Mouse (Mus musculus): ENCODE measurements around the gene Tmed4. TPM values are rescaled to one million over a fixed set of nuclear protein-coding genes. Genes with fewer than 3 reads are reported as not detected.

The Tmed4 gene
- 198 and 203 TPM in 2 replicates for polyA plus RNA-seq (2015; fragmentation: Nextera tagmentation; extraction: Ambion mirVana)

DNA sequence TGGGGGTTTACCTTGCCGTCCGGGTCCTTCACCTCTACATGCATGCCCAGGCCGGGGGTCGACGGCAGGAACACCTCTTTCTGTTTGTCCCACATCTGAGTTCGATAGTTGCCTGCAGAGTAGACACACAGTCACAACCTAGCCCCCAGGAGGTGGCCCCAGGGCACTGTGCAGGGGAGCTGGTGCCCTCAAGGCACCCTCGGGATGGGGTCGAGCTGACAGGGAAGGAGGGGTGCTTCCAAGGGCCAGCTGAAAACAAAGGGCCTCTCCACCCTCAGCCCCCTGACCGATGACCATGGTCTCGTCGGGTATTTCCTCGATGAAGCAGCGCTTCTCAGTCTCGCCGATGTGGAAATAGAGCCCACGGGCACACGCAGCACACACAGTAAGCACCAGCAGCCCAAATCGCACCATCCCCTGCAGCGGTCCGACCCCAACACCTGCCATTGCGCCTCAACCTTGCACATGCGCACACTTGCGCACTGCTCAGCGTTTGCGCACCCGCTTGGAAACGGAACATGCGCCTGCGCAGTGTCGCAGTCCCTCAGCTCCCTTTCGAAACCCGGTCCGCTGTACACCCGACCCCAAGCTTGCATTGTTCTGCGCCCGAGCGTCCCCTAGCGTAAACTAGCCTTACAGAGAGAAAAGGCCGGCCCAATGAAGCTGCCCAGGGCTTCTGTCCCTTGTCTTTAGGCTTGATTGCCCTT lies at the start of gene Tmed4:
Tmed4 (minus strand) TSS at position 484 of the 707 bp plus-strand sequence.
- H3K9me3 ChIP-seq (ENCODE audit: control insufficient read depth) = no peaks in the 10 kb centered on the region
- H3K4me3 ChIP-seq (ENCODE audit: low read depth, low read length) = peak within 1 kb of the TSS; percentile 93
- peaks cover 18% of the 10 kb centered on the region for H3K36me3 ChIP-seq (ENCODE audit: control insufficient read depth, insufficient read depth)
- H3K4me1 ChIP-seq (replicated peaks; ENCODE audit: control insufficient read depth, insufficient read depth, low read length) = no peaks in the 10 kb centered on the region; the same call in 1 of the 2 replicates
- peak; percentile 95 for TF ChIP-seq CTCF (IDR thresholded peaks at IDR 0.05; ENCODE audit: low read depth)
- H3K27ac ChIP-seq (ENCODE audit: low read depth, low read length) = peak within 1 kb of the TSS; percentile 85
- peak within 1 kb of the TSS; percentile 94 for H3K4me2 ChIP-seq (replicated peaks; ENCODE audit: low read depth)
- no peaks in the 10 kb centered on the region for H3K27me3 ChIP-seq (replicated peaks; ENCODE audit: control insufficient read depth, insufficient read depth, low read length)
- peak within 1 kb of the TSS; percentile 74 for H3K9ac ChIP-seq (ENCODE audit: low read depth, low read length)
- under 1% methylated on average over 39 of the region's 39 CpGs for WGBS
- peak; percentile 89 for ATAC-seq

DNA sequence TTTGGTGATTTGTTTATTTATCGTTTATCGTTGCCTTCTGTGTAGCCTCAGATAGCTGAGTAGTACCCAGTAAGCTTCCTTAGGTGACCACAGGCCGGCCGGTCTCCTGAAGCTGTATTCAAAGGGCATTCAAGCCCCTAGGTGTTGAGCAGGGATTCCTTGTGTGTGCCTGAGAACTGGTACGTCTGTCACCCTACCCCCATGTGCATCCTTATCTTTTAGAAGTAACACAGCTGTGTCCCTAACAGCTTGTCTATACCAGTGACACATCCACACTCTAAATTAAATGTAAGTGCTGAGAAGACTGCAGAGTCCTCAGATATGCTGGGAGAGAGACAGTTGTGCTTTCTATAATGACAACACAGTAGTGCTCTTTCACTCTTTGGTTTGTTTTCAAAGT lies 48.7 kb upstream of the Tmed4 start:
- Histone ChIP-seq H3K4me3 (ENCODE audit: low read depth, low read length) (no peak overlapping the region), H3K4me2 (replicated peaks; ENCODE audit: low read depth) (no peak overlapping the region), H3K27ac (ENCODE audit: low read depth, low read length) (no peak overlapping the region), H3K36me3 (ENCODE audit: control insufficient read depth, insufficient read depth) (peaks cover 44% of the 10 kb centered on the region), H3K9me3 (ENCODE audit: control insufficient read depth) (no peaks in the 10 kb centered on the region), H3K4me1 (replicated peaks; ENCODE audit: control insufficient read depth, insufficient read depth, low read length) (no peaks in the 10 kb centered on the region), H3K27me3 (replicated peaks; ENCODE audit: control insufficient read depth, insufficient read depth, low read length) (no peaks in the 10 kb centered on the region), H3K9ac (ENCODE audit: low read depth, low read length) (no peak overlapping the region)
- no peak for TF ChIP-seq CTCF (IDR thresholded peaks at IDR 0.05; ENCODE audit: low read depth)
- WGBS = 87% methylated on average over 5 of the region's 5 CpGs
- ATAC-seq = no peak

DNA sequence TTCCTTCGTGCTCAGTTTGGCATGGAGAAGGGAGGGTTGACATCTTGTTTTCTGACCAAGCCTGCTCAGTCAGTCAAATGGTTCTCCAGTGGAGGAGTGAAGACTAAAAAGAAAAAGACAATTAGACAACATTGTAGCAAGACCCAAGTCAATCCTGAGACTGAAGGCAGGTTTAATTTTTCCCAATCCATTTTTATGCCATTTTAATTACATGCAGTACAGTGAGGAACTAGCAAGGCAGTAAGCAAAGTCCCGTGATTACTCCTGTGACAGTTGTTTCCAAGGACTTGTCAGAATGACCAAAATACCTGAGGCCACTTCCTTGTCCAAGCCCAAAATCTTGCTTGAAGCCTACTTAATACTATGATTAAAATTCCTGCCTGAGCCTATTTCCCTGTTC lies 47.4 kb upstream of the Tmed4 start:
- Histone ChIP-seq H3K4me1 (replicated peaks; ENCODE audit: control insufficient read depth, insufficient read depth, low read length) (no peaks in the 10 kb centered on the region), H3K36me3 (ENCODE audit: control insufficient read depth, insufficient read depth) (peaks cover 54% of the 10 kb centered on the region), H3K9ac (ENCODE audit: low read depth, low read length) (no peak overlapping the region), H3K4me2 (replicated peaks; ENCODE audit: low read depth) (no peak overlapping the region), H3K27me3 (replicated peaks; ENCODE audit: control insufficient read depth, insufficient read depth, low read length) (no peaks in the 10 kb centered on the region), H3K27ac (ENCODE audit: low read depth, low read length) (no peak overlapping the region), H3K9me3 (ENCODE audit: control insufficient read depth) (no peaks in the 10 kb centered on the region), H3K4me3 (ENCODE audit: low read depth, low read length) (no peak overlapping the region)
- 85% methylated on average over 2 of the region's 2 CpGs for WGBS
- no peak for ATAC-seq
- no peak for TF ChIP-seq CTCF (IDR thresholded peaks at IDR 0.05; ENCODE audit: low read depth)

DNA sequence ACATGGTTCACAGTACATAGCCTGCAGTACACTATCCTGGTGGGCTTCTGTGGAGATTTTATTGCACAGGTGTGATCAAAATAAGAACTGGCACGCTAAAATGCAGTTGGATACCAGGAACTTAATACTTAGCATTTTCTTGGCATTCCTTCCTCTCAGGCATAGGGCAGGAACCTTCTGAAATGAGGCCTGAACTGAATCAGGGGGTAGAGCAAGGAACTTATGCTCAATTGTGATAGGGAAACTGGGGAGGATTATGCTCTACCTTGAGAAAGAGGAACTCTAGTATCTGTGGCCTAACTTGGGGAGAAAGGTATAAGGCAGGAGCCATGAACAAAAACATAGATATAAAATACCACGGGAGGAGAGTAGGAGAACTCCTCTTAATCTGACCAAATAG lies 44.7 kb upstream of the Tmed4 start:
- no peak for ATAC-seq
- Histone ChIP-seq H3K27me3 (replicated peaks; ENCODE audit: control insufficient read depth, insufficient read depth, low read length) (no peaks in the 10 kb centered on the region), H3K4me1 (replicated peaks; ENCODE audit: control insufficient read depth, insufficient read depth, low read length) (no peaks in the 10 kb centered on the region), H3K9ac (ENCODE audit: low read depth, low read length) (no peak overlapping the region), H3K36me3 (ENCODE audit: control insufficient read depth, insufficient read depth) (peaks cover 74% of the 10 kb centered on the region), H3K4me3 (ENCODE audit: low read depth, low read length) (no peak overlapping the region), H3K9me3 (ENCODE audit: control insufficient read depth) (no peaks in the 10 kb centered on the region), H3K27ac (ENCODE audit: low read depth, low read length) (no peak overlapping the region), H3K4me2 (replicated peaks; ENCODE audit: low read depth) (no peak overlapping the region)
- WGBS = 83% methylated on average over 2 of the region's 2 CpGs
- no peak for TF ChIP-seq CTCF (IDR thresholded peaks at IDR 0.05; ENCODE audit: low read depth)

DNA sequence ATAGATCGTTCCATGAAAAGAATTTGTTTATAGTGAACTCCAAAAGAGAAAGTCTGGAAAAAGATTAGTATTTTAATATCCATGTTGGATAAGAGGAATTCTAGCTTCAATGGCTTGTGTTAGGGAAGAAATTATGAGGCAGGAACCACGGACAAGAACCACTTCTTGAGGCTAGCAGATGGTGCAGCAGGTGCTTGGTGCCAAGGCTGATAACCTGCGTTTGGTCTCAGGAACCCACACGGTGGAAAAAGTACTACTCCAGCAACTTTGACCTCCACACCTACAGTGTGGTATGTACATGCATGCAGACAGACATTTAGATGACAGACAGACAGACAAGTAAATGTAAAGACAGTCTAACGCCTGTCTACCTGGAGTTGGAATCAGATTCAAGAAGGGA lies 43.9 kb upstream of the Tmed4 start:
- Histone ChIP-seq H3K36me3 (ENCODE audit: control insufficient read depth, insufficient read depth) (peaks cover 73% of the 10 kb centered on the region), H3K9ac (ENCODE audit: low read depth, low read length) (no peak overlapping the region), H3K9me3 (ENCODE audit: control insufficient read depth) (no peaks in the 10 kb centered on the region), H3K27ac (ENCODE audit: low read depth, low read length) (no peak overlapping the region), H3K4me2 (replicated peaks; ENCODE audit: low read depth) (no peak overlapping the region), H3K4me1 (replicated peaks; ENCODE audit: control insufficient read depth, insufficient read depth, low read length) (no peaks in the 10 kb centered on the region), H3K4me3 (ENCODE audit: low read depth, low read length) (no peak overlapping the region), H3K27me3 (replicated peaks; ENCODE audit: control insufficient read depth, insufficient read depth, low read length) (no peaks in the 10 kb centered on the region)
- ATAC-seq = no peak
- 83% methylated on average over 5 of the region's 5 CpGs for whole genome bisulfite sequencing
- no peak for TF ChIP-seq CTCF (IDR thresholded peaks at IDR 0.05; ENCODE audit: low read depth)

DNA sequence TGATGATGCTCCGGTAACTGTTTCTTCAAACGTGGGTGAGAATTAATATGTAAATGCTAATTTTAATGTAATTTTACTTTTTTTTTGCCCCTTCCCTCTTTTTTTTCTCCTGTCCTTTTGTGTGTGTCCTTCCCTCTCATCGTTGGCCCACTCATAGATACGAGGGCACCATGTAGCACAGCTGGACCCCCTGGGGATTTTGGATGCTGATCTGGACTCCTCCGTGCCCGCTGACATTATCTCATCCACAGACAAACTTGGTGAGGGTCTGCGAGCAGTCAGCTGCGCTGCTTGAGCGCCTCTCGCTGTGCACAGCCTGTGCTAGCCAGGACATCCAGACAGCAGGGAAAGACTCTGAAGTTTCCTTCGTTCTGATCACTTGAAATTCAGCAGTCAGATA lies 42.2 kb upstream of the Tmed4 start:
- peaks cover 64% of the 10 kb centered on the region for H3K36me3 ChIP-seq (ENCODE audit: control insufficient read depth, insufficient read depth)

More for the DNA sequence above, 42.2 kb upstream of the Tmed4 start:
- no peak overlapping the region for H3K4me2 ChIP-seq (replicated peaks; ENCODE audit: low read depth)
- H3K9me3 ChIP-seq (ENCODE audit: control insufficient read depth) = no peaks in the 10 kb centered on the region
- no peaks in the 10 kb centered on the region for H3K4me1 ChIP-seq (replicated peaks; ENCODE audit: control insufficient read depth, insufficient read depth, low read length)
- 88% methylated on average over 11 of the region's 11 CpGs for WGBS
- no peak for ATAC-seq
- no peak overlapping the region for H3K9ac ChIP-seq (ENCODE audit: low read depth, low read length)
- H3K27me3 ChIP-seq (replicated peaks; ENCODE audit: control insufficient read depth, insufficient read depth, low read length) = no peaks in the 10 kb centered on the region
- TF ChIP-seq CTCF (IDR thresholded peaks at IDR 0.05; ENCODE audit: low read depth) = no peak
- no peak overlapping the region for H3K27ac ChIP-seq (ENCODE audit: low read depth, low read length)
- no peak overlapping the region for H3K4me3 ChIP-seq (ENCODE audit: low read depth, low read length)

Data from intestine, postnatal 0 days (tissue).